Comparison of ENCODE assay signal across 8 mouse cellular contexts in the genomic region with DNA sequence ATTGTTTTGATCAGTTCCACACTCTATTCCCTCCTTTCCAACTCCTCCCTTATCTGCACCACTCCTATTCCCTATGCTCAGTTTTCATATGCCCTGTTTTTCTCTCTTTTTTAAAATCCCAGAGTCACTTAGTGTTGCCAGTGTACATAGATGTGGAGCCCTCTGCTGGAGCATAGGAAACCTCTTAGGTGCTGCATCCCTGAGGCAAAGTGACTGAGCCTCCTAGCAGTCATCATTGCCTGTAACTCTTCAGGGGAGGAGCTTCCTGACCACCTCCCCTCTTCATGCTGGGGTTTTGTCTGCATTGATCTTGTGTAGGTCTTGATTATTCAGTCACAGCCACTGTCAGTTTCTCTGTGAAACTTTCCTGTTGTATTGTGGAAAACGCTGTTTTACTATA. TPM values are rescaled to one million over a fixed set of nuclear protein-coding genes. Genes with fewer than 3 reads are reported as not detected.
DNase-seq lines count a peak whose midpoint lies in the region; ATAC-seq and TF ChIP-seq lines count a peak whose summit lies in the region.
"Had no signal": no experiment of that assay in that cellular context is flagged by ENCODE, and none has a peak within 500 bp of the region (broad histone marks: within the 10 kb centered on the region; RNA-seq: fewer than 3 reads in every experiment).

No protein-coding gene starts in this region.

- no peaks in the 10 kb centered on the region for H3K79me2 ChIP-seq in MEL (ENCODE audit: control insufficient read depth, insufficient read depth, low read length, poor library complexity)

- peak; percentile 42 for DNase-seq in left cerebral cortex, adult 11 months (ENCODE audit: low spot score)
- DNase-seq in left cerebral cortex, postnatal 36 days (ENCODE audit: low spot score in 2 of 2) = no peak
- peak; percentile 46 for DNase-seq in MEL (ENCODE audit: low read depth, low spot score)
- DNase-seq in cerebellum, adult 8-10 months = peak; percentile 25
- peak; percentile 19 to 44 for DNase-seq in heart, postnatal 14 days
- DNase-seq in liver, embryonic 11.5 days (ENCODE audit: low spot score) = no peak
- peak; percentile 80 for DNase-seq in thymus, postnatal 0 days (ENCODE audit: low spot score)

- intact Hi-C loops in left cerebral cortex, postnatal 36 days (cut with DNase I) = loop anchor here (2.0 to 5.0 kb wide), 2 partner anchors 66 to 96 kb away; no protein-coding TSS in a partner anchor
- intact Hi-C loops in heart, postnatal 14 days (cut with DNase I) = loop anchor here (1.0 kb wide), 1 partner anchor 96 kb away; no protein-coding TSS in a partner anchor

- peak; percentile 30 to 61 (median 35); a peak in 5 of 6 replicates for TF ChIP-seq CTCF in MEL (IDR thresholded peaks at IDR 0.05 in 2 of 3, conservative IDR thresholded peaks at IDR 0.05 in 1 of 3; ENCODE audit: control insufficient read depth in 1 of 3, insufficient read depth in 1 of 3, low read depth in 2 of 3, low read length in 3 of 3, poor library complexity in 1 of 3, severe bottlenecking in 1 of 3)

- peaks cover 0 to 2% of the 10 kb centered on the region in 2 experiments; a peak in 3 of 4 replicates for H3K36me3 ChIP-seq in MEL (ENCODE audit: control insufficient read depth in 1 of 2, insufficient read depth in 2 of 2, low read length in 2 of 2)
- H3K36me3 ChIP-seq in liver, embryonic 11.5 days (ENCODE audit: control insufficient read depth, insufficient read depth, low read length) = no peaks in the 10 kb centered on the region

- TF ChIP-seq RAD21 in MEL (IDR thresholded peaks at IDR 0.05; ENCODE audit: low read depth, low read length) = peak; percentile 47

- TF ChIP-seq EP300 in MEL (IDR thresholded peaks at IDR 0.05; ENCODE audit: low read depth in 1 of 2, low read length in 2 of 2) = no peak

- 0 out of 2 replicates have a peak, but pooled peaks have one; percentile 31 for ATAC-seq in liver, embryonic 11.5 days (replicated peaks; ENCODE audit: low FRiP score)

- no peaks in the 10 kb centered on the region for H3K27me3 ChIP-seq in MEL (ENCODE audit: control insufficient read depth in 1 of 2, insufficient read depth in 2 of 2, low read length in 2 of 2)
- no peaks in the 10 kb centered on the region for H3K27me3 ChIP-seq in liver, embryonic 11.5 days (replicated peaks; ENCODE audit: control insufficient read depth, insufficient read depth, low read length)

- H3K9ac ChIP-seq in MEL (ENCODE audit: control insufficient read depth, low read depth, low read length, poor library complexity, severe bottlenecking) = no peak overlapping the region
- no peak overlapping the region for H3K9ac ChIP-seq in liver, embryonic 11.5 days (ENCODE audit: low read depth, low read length)

- no peaks in the 10 kb centered on the region for H3K9me3 ChIP-seq in MEL (replicated peaks; ENCODE audit: insufficient read depth, low read length)
- no peaks in the 10 kb centered on the region for H3K9me3 ChIP-seq in liver, embryonic 11.5 days (ENCODE audit: control insufficient read depth, low read length)

- no peak overlapping the region for H3K4me3 ChIP-seq in MEL (ENCODE audit: control insufficient read depth in 1 of 2, insufficient read depth in 1 of 2, low read depth in 2 of 2, low read length in 2 of 2)
- H3K4me3 ChIP-seq in liver, embryonic 11.5 days (ENCODE audit: low read depth, low read length) = no peak overlapping the region
- H3K4me3 ChIP-seq: myocyte had no signal

- no peak for TF ChIP-seq POLR2A in MEL (IDR thresholded peaks at IDR 0.05; ENCODE audit: control insufficient read depth in 1 of 2, insufficient read depth in 1 of 2, low read depth in 1 of 2, low read length in 2 of 2, poor library complexity in 1 of 2)

- no peak overlapping the region for H3K27ac ChIP-seq in MEL (ENCODE audit: control insufficient read depth, low read depth, low read length)
- H3K27ac ChIP-seq in liver, embryonic 11.5 days (ENCODE audit: low read depth, low read length) = no peak overlapping the region

- WGBS in liver, embryonic 11.5 days = 78% methylated on average over 1 of the region's 1 CpGs

- H3K4me1 ChIP-seq in MEL (ENCODE audit: control insufficient read depth in 1 of 2, insufficient read depth in 2 of 2, low read length in 2 of 2) = peaks cover 0 to 4% of the 10 kb centered on the region in 2 experiments; a peak in 1 of 4 replicates
- no peaks in the 10 kb centered on the region for H3K4me1 ChIP-seq in liver, embryonic 11.5 days (replicated peaks; ENCODE audit: control insufficient read depth, insufficient read depth, low read length)

- no peak overlapping the region for H3K4me2 ChIP-seq in liver, embryonic 11.5 days

TF ChIP-seq in MEL, 35 proteins besides CTCF, POLR2A, EP300 and RAD21:
- TF ChIP-seq SMC3 (IDR thresholded peaks at IDR 0.05; ENCODE audit: low read depth, low read length) = peak; percentile 77
- TF ChIP-seq MAFK (IDR thresholded peaks at IDR 0.05; ENCODE audit: borderline replicate concordance, low read depth, low read length) = no peak
- peak; percentile 26; the same call in 1 of the 2 replicates for TF ChIP-seq ZC3H11A (IDR thresholded peaks at IDR 0.05; ENCODE audit: low read depth, low read length)
- no peak for TF ChIP-seq CHD2 (IDR thresholded peaks at IDR 0.05; ENCODE audit: low read length)

RNA-seq across cellular contexts. Expression of gene Lyst, which starts 22.7 kb away (rescaled TPM):
- total RNA-seq in left cerebral cortex, postnatal 36 days (2021) = 10 to 100 TPM; 45.5 to 63.6 TPM
- 2.9 and 3.0 TPM in 2 replicates for total RNA-seq in MEL (2012; rRNA removed)
- 1 to 10 TPM in 1 of 2 experiments, not detected in 1; 3.1 TPM for polyA plus RNA-seq in MEL (2012; ENCODE audit: insufficient read depth in 1 of 2, insufficient read length in 2 of 2, low read depth in 1 of 2, low replicate concordance in 2 of 2, missing spikeins in 1 of 2)
- total RNA-seq in heart, postnatal 14 days (2021) = 10 to 100 TPM in 1 of 2 experiments, 1 to 10 TPM in 1; 9.6 to 13.3 TPM
- polyA plus RNA-seq in liver, embryonic 11.5 days (2014; fragmentation: Nextera tagmentation; extraction: Ambion mirVana) = 1.8 and 2.0 TPM in 2 replicates
- polyA plus RNA-seq in thymus, postnatal 0 days (2015; fragmentation: Nextera tagmentation; extraction: Ambion mirVana) = 11.5 and 16.3 TPM in 2 replicates

Comparison
In these comparisons a context has a peak if more than half of its experiments do, and no peak if none do; other contexts are left out.
1. DNase-seq: peak in left cerebral cortex, adult 11 months (single experiment), MEL (single experiment), cerebellum, adult 8-10 months (single experiment), heart, postnatal 14 days (2 of 2) and thymus, postnatal 0 days (single experiment); none in left cerebral cortex, postnatal 36 days (0 of 2) and liver, embryonic 11.5 days (single experiment).